Mouse (Mus musculus) E14TG2a.4 (cell line): ENCODE data around the gene Cyp2e1.

Experiments
- CTCF ChIP-seq: conservative IDR thresholded peaks from 2 replicates; pipeline ENCODE4 v1.5.1; 2014; ENCODE audit warnings: low read length
- NANOG ChIP-seq: IDR thresholded peaks from 2 replicates; pipeline ENCODE4 v1.6.1; 2014; ENCODE audit warnings: borderline replicate concordance, low read length, mixed read lengths

DNA sequence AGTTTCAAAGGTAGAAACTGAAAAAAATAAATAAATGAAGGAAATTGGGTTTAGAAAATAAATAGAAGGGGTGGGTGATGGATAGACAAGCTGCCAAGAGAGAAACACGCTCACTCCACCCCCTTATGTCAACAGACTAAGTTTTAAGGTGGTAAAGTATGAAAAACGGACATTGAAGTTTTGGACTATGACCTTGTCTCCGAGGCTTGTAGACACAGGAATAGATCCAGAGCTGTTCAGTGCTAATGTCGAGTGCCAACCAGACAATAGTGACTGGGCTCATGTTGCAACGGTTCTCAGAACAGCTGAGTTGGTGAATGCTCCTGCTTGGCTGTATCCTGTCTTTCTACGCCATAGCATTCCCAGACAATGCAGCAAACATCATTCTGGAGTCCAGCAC, 42.4 kb upstream of the Cyp2e1 start:
- TF ChIP-seq CTCF: no peak
- no peak for TF ChIP-seq NANOG
